Mouse (Mus musculus) hindbrain, postnatal 0 days (tissue): ENCODE measurements around the gene Hist1h2bm. TPM values are rescaled to one million over a fixed set of nuclear protein-coding genes. Genes with fewer than 3 reads are reported as not detected.
A peak's percentile ranks its signal among the peaks of the same experiment; 100 is the strongest.
"Not testable (repeated sequence)": the region's sequence is repeated elsewhere in the genome, so short reads cannot be mapped to it uniquely, and the experiment has no call there.

Source experiments
- ATAC-seq: fragments of 200-750 bp; cut with Nextera tagmentation; 2 replicates; pipeline ENCODE4 v1.8.0; 2017; ENCODE audit warnings: mild to moderate bottlenecking, moderate TSS enrichment, moderate library complexity
- DNase-seq: peaks from one replicate; pipeline ENCODE4 v3.0.0-alpha.2; 2015; ENCODE audit warnings: low spot score
- H3K27ac ChIP-seq: fragments of 300-500 bp; sonication (generic); 2 replicates; pipeline ENCODE4 v1.5.1; 2014; ENCODE audit warnings: mild to moderate bottlenecking
- H3K27me3 ChIP-seq: fragments of 300-500 bp; sonication (generic); 2 replicates; pipeline ENCODE4 v1.6.1; 2014; ENCODE audit warnings: low read length, mixed read lengths; ENCODE audit not compliant: insufficient read depth
- H3K36me3 ChIP-seq: fragments of 300-500 bp; sonication (generic); 2 replicates; pipeline ENCODE4 v1.6.1; 2014; ENCODE audit warnings: low read length, mixed read lengths; ENCODE audit not compliant: insufficient read depth
- H3K4me1 ChIP-seq: fragments of 300-500 bp; sonication (generic); 2 replicates; pipeline ENCODE4 v1.6.1; 2014; ENCODE audit warnings: antibody characterized with exemption, low read length, mixed read lengths; ENCODE audit not compliant: insufficient read depth
- H3K4me2 ChIP-seq: fragments of 300-500 bp; sonication (generic); 2 replicates; pipeline ENCODE4 v1.6.1; 2014; ENCODE audit warnings: low read depth, mild to moderate bottlenecking, low read length, moderate library complexity, mixed read lengths
- H3K4me3 ChIP-seq: fragments of 300-500 bp; sonication (generic); 2 replicates; pipeline ENCODE4 v1.5.1; 2014; ENCODE audit warnings: low read length
- H3K9ac ChIP-seq: fragments of 300-500 bp; sonication (generic); replicated peaks from 2 replicates; pipeline ENCODE4 v1.6.1; 2014; ENCODE audit warnings: mild to moderate bottlenecking, low read length, moderate library complexity, mixed read lengths
- H3K9me3 ChIP-seq: fragments of 300-500 bp; sonication (generic); 2 replicates; pipeline ENCODE4 v1.6.1; 2016; ENCODE audit warnings: low read length, mixed read lengths
- CTCF ChIP-seq: IDR thresholded peaks from 2 replicates; pipeline ENCODE4 v1.5.1; 2016; ENCODE audit warnings: antibody characterized with exemption, control low read depth, low read depth
- WGBS: fragments of 180-500 bp; shearing (Covaris S2); extraction: QIAGEN DNeasy Blood & Tissue Kit; methylation state at CpG from one replicate; pipeline ENCODE4 v1.1.7; 2014; 5-methylcytosine and 5-hydroxymethylcytosine counted together
- polyA plus RNA-seq: library from polyadenylated mRNA; unstranded; fragments of >200 nt; fragmentation: Nextera tagmentation; extraction: Ambion mirVana; gene quantifications from 2 replicates; pipeline ENCODE4 v1.2.1, GENCODE M21; 2015
- total RNA-seq: library from RNA; depleted of rRNA; stranded (reverse); fragments of >200 nt; gene quantifications from 2 replicates; pipeline ENCODE4 v1.2.3, GENCODE M21; 2014

Hist1h2bm gene
- total and polyA plus RNA-seq, 2 experiments from 2014 or later, result 1.3 to 1,597 TPM

- no peaks in the 10 kb centered on the region for H3K9me3 ChIP-seq
- ATAC-seq (no peak), DNase-seq (no peak)
- no peak overlapping the region for H3K27ac ChIP-seq
- TF ChIP-seq CTCF, result no peak
- H3K4me2 ChIP-seq, result no peak overlapping the region
- H3K4me1 ChIP-seq, result peaks cover 9% of the 10 kb centered on the region; the same call in 1 of the 2 replicates
- no peaks in the 10 kb centered on the region for H3K27me3 ChIP-seq
- H3K36me3 ChIP-seq, result no peaks in the 10 kb centered on the region
- H3K9ac ChIP-seq, result no peak overlapping the region
- H3K4me3 ChIP-seq, result no peak overlapping the region
These were observed 29.6 kb downstream of the Hist1h2bm start for GRCm38 (mm10) chr13:21751417-21751816.

GRCm38 (mm10) chr13:21751827-21752226 is 30.0 kb downstream of the Hist1h2bm start:
- H3K9me3 ChIP-seq, result no peaks in the 10 kb centered on the region
- no peak overlapping the region for H3K4me2 ChIP-seq
- TF ChIP-seq CTCF, result no peak
- WGBS, result 82% methylated on average over 3 of the region's 3 CpGs
- H3K27me3 ChIP-seq, result no peaks in the 10 kb centered on the region
- ATAC-seq (no peak), DNase-seq (no peak)
- peaks cover 9% of the 10 kb centered on the region; the same call in 1 of the 2 replicates for H3K4me1 ChIP-seq
- H3K9ac ChIP-seq, result no peak overlapping the region
- H3K27ac ChIP-seq, result no peak overlapping the region
- H3K36me3 ChIP-seq, result no peaks in the 10 kb centered on the region
- no peak overlapping the region for H3K4me3 ChIP-seq

- no peak for TF ChIP-seq CTCF
- WGBS, result 49% methylated on average over 3 of the region's 3 CpGs
- Histone ChIP-seq H3K4me2 (peak overlapping the region; percentile 64; the same call in 1 of the 2 replicates), H3K36me3 (no peaks in the 10 kb centered on the region), H3K9me3 (no peaks in the 10 kb centered on the region), H3K4me1 (peaks cover 9% of the 10 kb centered on the region; the same call in 1 of the 2 replicates), H3K4me3 (no peak overlapping the region), H3K9ac (no peak overlapping the region), H3K27me3 (no peaks in the 10 kb centered on the region), H3K27ac (no peak overlapping the region)
- ATAC-seq (no peak), DNase-seq (no peak)
These were observed 30.5 kb downstream of the Hist1h2bm start for GRCm38 (mm10) chr13:21752356-21752755.

- Histone ChIP-seq H3K36me3 (no peaks in the 10 kb centered on the region), H3K27ac (peak overlapping the region; percentile 90), H3K27me3 (no peaks in the 10 kb centered on the region), H3K4me2 (peak overlapping the region; percentile 64), H3K4me3 (peak overlapping the region; percentile 44), H3K4me1 (peaks cover 9% of the 10 kb centered on the region; the same call in 1 of the 2 replicates), H3K9ac (peak overlapping the region; percentile 46; the same call in 1 of the 2 replicates), H3K9me3 (no peaks in the 10 kb centered on the region)
- no peak for DNase-seq
- WGBS, result 4% methylated on average over 10 of the region's 10 CpGs
- no peak for ATAC-seq
- no peak for TF ChIP-seq CTCF
These were observed 31.2 kb downstream of the Hist1h2bm start for GRCm38 (mm10) chr13:21753051-21753523.

GRCm38 (mm10) chr13:21753524-21754285 is 31.9 kb downstream of the Hist1h2bm start, which contains the start of the genes Hist1h2ak and Hist1h2bn:
TSS of gene Hist1h2ak (minus strand) at chr13:21753827.
TSS of gene Hist1h2bn (plus strand) at chr13:21754123.
- peak; percentile 96 for ATAC-seq
- not testable (repeated sequence) for H3K27me3 ChIP-seq, H3K4me1 ChIP-seq, H3K9me3 ChIP-seq, H3K36me3 ChIP-seq
- peak within 1 kb of the TSS; percentile 90 for H3K27ac ChIP-seq
- peak within 1 kb of the TSS; percentile 64 for H3K4me2 ChIP-seq
- peak within 1 kb of the TSS; percentile 44 for H3K4me3 ChIP-seq
- under 1% methylated on average over 44 of the region's 50 CpGs for WGBS
- peak; percentile 44 for TF ChIP-seq CTCF
- peak; percentile 94 for DNase-seq
- H3K9ac ChIP-seq, result peak within 1 kb of the TSS; percentile 46; the same call in 1 of the 2 replicates

GRCm38 (mm10) chr13:21754294-21755001 is 32.6 kb downstream of the Hist1h2bm start:
- under 1% methylated on average over 18 of the region's 26 CpGs for WGBS

More at GRCm38 (mm10) chr13:21754294-21755001, 32.6 kb downstream of the Hist1h2bm start:
- H3K4me2 ChIP-seq, result peak overlapping the region; percentile 64
- peak; percentile 64 for DNase-seq
- not testable (repeated sequence) for H3K9me3 ChIP-seq, H3K4me1 ChIP-seq, H3K36me3 ChIP-seq, H3K27me3 ChIP-seq, ATAC-seq
- H3K27ac ChIP-seq, result peak overlapping the region; percentile 90; the same call in 1 of the 2 replicates
- peak overlapping the region; percentile 38; the same call in 1 of the 2 replicates for H3K9ac ChIP-seq
- H3K4me3 ChIP-seq, result peak overlapping the region; percentile 44
